Mouse (Mus musculus) erythroblast, embryonic 14.5 days (primary cell): ENCODE results near the gene Haus5.

Source experiments
- GATA1 ChIP-seq: IDR thresholded peaks from 2 replicates; pipeline ENCODE4 v1.6.1; 2012; ENCODE audit warnings: low read length, inconsistent platforms, mixed read lengths
- TAL1 ChIP-seq: IDR thresholded peaks from 3 replicates; pipeline ENCODE4 v1.6.1; 2012; ENCODE audit warnings: low read length, inconsistent platforms, mixed read lengths

DNA sequence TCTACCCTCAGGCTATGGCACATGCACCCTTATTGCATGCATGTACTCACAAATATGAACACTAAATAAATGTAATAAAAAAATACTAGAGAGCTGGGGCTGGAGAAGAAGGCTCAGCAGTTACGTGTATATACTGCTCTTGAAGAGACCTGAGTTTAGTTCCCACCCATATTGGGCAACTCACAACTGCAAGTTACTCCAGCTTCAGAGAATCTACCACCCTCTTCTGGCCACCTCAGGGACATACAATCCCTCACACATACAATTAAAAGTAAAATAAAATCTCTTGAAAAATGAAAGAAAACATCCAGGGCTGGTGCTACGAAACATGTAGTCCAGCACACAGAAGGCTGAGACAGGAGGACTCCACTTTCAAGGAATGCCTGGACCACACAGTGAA, 50.3 kb downstream of the Haus5 start:
- TF ChIP-seq GATA1, result no peak
- no peak for TF ChIP-seq TAL1
